Comparison of ENCODE assay signal across 9 mouse cellular contexts in the genomic region with DNA sequence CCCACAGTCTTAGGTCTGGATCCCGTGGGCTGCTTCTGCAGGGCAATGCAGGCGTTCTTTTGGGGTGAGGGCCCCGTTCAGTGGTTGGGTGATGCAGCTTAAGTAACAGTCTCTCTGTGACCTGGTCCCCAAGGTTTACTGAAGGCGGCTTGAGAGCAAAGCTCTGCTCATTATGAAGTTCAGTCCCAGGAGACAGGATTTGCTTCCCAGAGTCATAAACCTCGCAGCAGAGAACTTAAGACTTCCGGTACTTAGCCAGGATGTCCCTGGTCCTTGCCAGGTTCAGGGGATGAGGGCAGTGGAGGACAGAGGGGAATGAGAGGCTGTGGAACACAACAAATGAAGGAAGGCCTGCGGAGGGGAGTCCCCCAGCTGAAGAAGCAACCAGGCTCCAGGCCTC. TPM values are rescaled to one million over a fixed set of nuclear protein-coding genes. Genes with fewer than 3 reads are reported as not detected.
A peak's percentile ranks its signal among the peaks of the same experiment; 100 is the strongest.
DNase-seq lines count a peak whose midpoint lies in the region; ATAC-seq and TF ChIP-seq lines count a peak whose summit lies in the region.
"Had no signal": no experiment of that assay in that cellular context is flagged by ENCODE, and none has a peak within 500 bp of the region (broad histone marks: within the 10 kb centered on the region; RNA-seq: fewer than 3 reads in every experiment).

No protein-coding gene starts in this region.

- H3K4me2 ChIP-seq in kidney, postnatal 0 days (ENCODE audit: low read length) = peak overlapping the region; percentile 70
- H3K4me2 ChIP-seq in neural tube, embryonic 14.5 days (ENCODE audit: low read depth, low read length) = peak overlapping the region; percentile 41; the same call in 1 of the 2 replicates

- DNase-seq in kidney, adult 11 months = peak; percentile 26
- DNase-seq in kidney, adult 18-20 months = no peak
- DNase-seq in gastrocnemius, postnatal 25 days = peak; percentile 36
- peak; percentile 46 for DNase-seq in kidney, postnatal 0 days (ENCODE audit: low spot score)
- DNase-seq in frontal cortex, postnatal 25 days (ENCODE audit: low spot score in 2 of 2) = no peak
- DNase-seq in frontal cortex, postnatal 36 days (ENCODE audit: low spot score in 2 of 2) = no peak
- DNase-seq in right cerebral cortex, postnatal 14 days = no peak

- ATAC-seq in kidney, postnatal 0 days (replicated peaks; ENCODE audit: low FRiP score, low read depth) = no peak
- ATAC-seq in neural tube, embryonic 14.5 days (ENCODE audit: low read depth) = no peak

- H3K36me3 ChIP-seq in kidney, postnatal 0 days (ENCODE audit: insufficient read depth, low read length) = no peaks in the 10 kb centered on the region
- no peaks in the 10 kb centered on the region for H3K36me3 ChIP-seq in neural tube, embryonic 14.5 days (ENCODE audit: control insufficient read depth, insufficient read depth, low read length)
- H3K36me3 ChIP-seq: G1E had no signal

- no peaks in the 10 kb centered on the region for H3K9me3 ChIP-seq in kidney, postnatal 0 days (replicated peaks; ENCODE audit: low read length)
- H3K9me3 ChIP-seq in neural tube, embryonic 14.5 days (ENCODE audit: control insufficient read depth, low read length) = no peaks in the 10 kb centered on the region
- H3K9me3 ChIP-seq: G1E had no signal

- no peaks in the 10 kb centered on the region for H3K4me1 ChIP-seq in kidney, postnatal 0 days (replicated peaks; ENCODE audit: insufficient read depth, low read length)
- H3K4me1 ChIP-seq in neural tube, embryonic 14.5 days (ENCODE audit: control insufficient read depth, insufficient read depth, low read length) = 0 out of 2 replicates have a peak, but pooled peaks cover 2% of the 10 kb centered on the region

- no peak for TF ChIP-seq CTCF in kidney, postnatal 0 days (IDR thresholded peaks at IDR 0.05; ENCODE audit: low read depth)

- peak overlapping the region; percentile 44; the same call in 1 of the 2 replicates for H3K9ac ChIP-seq in kidney, postnatal 0 days (ENCODE audit: low read depth, low read length)
- H3K9ac ChIP-seq in neural tube, embryonic 14.5 days (replicated peaks; ENCODE audit: low read depth, low read length) = no peak overlapping the region

- H3K27ac ChIP-seq in kidney, postnatal 0 days = no peak overlapping the region
- H3K27ac ChIP-seq in neural tube, embryonic 14.5 days (ENCODE audit: low read depth, low read length) = no peak overlapping the region

- no peaks in the 10 kb centered on the region for H3K27me3 ChIP-seq in kidney, postnatal 0 days (ENCODE audit: insufficient read depth, low read length)
- H3K27me3 ChIP-seq in neural tube, embryonic 14.5 days (ENCODE audit: control insufficient read depth, insufficient read depth, low read length) = peaks cover 12% of the 10 kb centered on the region

- H3K4me3 ChIP-seq in kidney, postnatal 0 days (replicated peaks; ENCODE audit: low read depth, low read length) = peak overlapping the region; percentile 34
- no peak overlapping the region for H3K4me3 ChIP-seq in neural tube, embryonic 14.5 days (ENCODE audit: low read depth, low read length)

- WGBS in kidney, postnatal 0 days = 17% methylated on average over 7 of the region's 7 CpGs
- WGBS in neural tube, embryonic 14.5 days = 16% methylated on average over 7 of the region's 7 CpGs

RNA-seq across cellular contexts. Expression of gene Loxl4, which starts 0.5 kb away (rescaled TPM):
- 1 to 10 TPM; 2.4 to 2.5 TPM for total RNA-seq in gastrocnemius, postnatal 25 days (2021)
- polyA plus RNA-seq in kidney, postnatal 0 days (2015; fragmentation: Nextera tagmentation; extraction: Ambion mirVana) = 1.2 and 1.5 TPM in 2 replicates
- polyA plus RNA-seq in neural tube, embryonic 14.5 days (2014; fragmentation: Nextera tagmentation; extraction: Ambion mirVana) = 0.15 and 0.25 TPM in 2 replicates
- total RNA-seq: G1E had no signal
- polyA plus RNA-seq: G1E had no signal

Comparison
In these comparisons a context has a peak if more than half of its experiments do, and no peak if none do; other contexts are left out.
1. DNase-seq: peak in kidney, adult 11 months (single experiment), gastrocnemius, postnatal 25 days (single experiment) and kidney, postnatal 0 days (single experiment); none in kidney, adult 18-20 months (single experiment), frontal cortex, postnatal 25 days (0 of 2), frontal cortex, postnatal 36 days (0 of 2) and right cerebral cortex, postnatal 14 days (single experiment).